Mouse (Mus musculus): Measurements from ENCODE around the gene Kcnh1.
A peak's percentile ranks its signal among the peaks of the same experiment; 100 is the strongest.

The Kcnh1 gene

GRCm38 (mm10) chr1:192419176-192419575, 228.6 kb downstream of the Kcnh1 start:
- DNase-seq = no peak

GRCm38 (mm10) chr1:192421377-192422166, 231.0 kb downstream of the Kcnh1 start:
- no peak for DNase-seq

- no peak for DNase-seq
Measured at GRCm38 (mm10) chr1:192431423-192431822, 240.8 kb downstream of the Kcnh1 start.

- peak in 1 of 2 experiments; percentile 5 for DNase-seq
Measured at GRCm38 (mm10) chr1:192435503-192435902, 244.9 kb downstream of the Kcnh1 start.

- no peak for DNase-seq
Measured at GRCm38 (mm10) chr1:192439151-192439837, 248.7 kb downstream of the Kcnh1 start.

GRCm38 (mm10) chr1:192442772-192443445, 252.3 kb downstream of the Kcnh1 start:
- DNase-seq = no peak

GRCm38 (mm10) chr1:192443998-192444657, 253.6 kb downstream of the Kcnh1 start:
- no peak for DNase-seq

GRCm38 (mm10) chr1:192444658-192445447, 254.3 kb downstream of the Kcnh1 start:
- peak; percentile 18 to 53 for DNase-seq

- no peak for DNase-seq
Measured at GRCm38 (mm10) chr1:192446158-192446557, 255.6 kb downstream of the Kcnh1 start.

- DNase-seq = no peak
Measured at GRCm38 (mm10) chr1:192447666-192448065, 257.1 kb downstream of the Kcnh1 start.

- no peak for DNase-seq
Measured at GRCm38 (mm10) chr1:192448512-192448911, 257.9 kb downstream of the Kcnh1 start.

GRCm38 (mm10) chr1:192449572-192450351, 259.2 kb downstream of the Kcnh1 start:
- DNase-seq = peak; percentile 3 to 23

GRCm38 (mm10) chr1:192450425-192450824, 259.9 kb downstream of the Kcnh1 start:
- no peak for DNase-seq

GRCm38 (mm10) chr1:192451722-192452121, 261.1 kb downstream of the Kcnh1 start:
- DNase-seq = no peak

GRCm38 (mm10) chr1:192454501-192454900, 263.9 kb downstream of the Kcnh1 start:
- DNase-seq = no peak

GRCm38 (mm10) chr1:192454981-192455380, 264.4 kb downstream of the Kcnh1 start:
- DNase-seq = no peak

GRCm38 (mm10) chr1:192457037-192457436, 266.5 kb downstream of the Kcnh1 start:
- no peak for DNase-seq

- DNase-seq = no peak
Measured at GRCm38 (mm10) chr1:192457526-192458206, 267.1 kb downstream of the Kcnh1 start.

GRCm38 (mm10) chr1:192463732-192464131, 273.2 kb downstream of the Kcnh1 start:
- DNase-seq = no peak

- DNase-seq = no peak
Measured at GRCm38 (mm10) chr1:192472366-192472765, 281.8 kb downstream of the Kcnh1 start.

- no peak for DNase-seq
Measured at GRCm38 (mm10) chr1:192473134-192473533, 282.6 kb downstream of the Kcnh1 start.

All from lung, adult 18-20 months (tissue).